Mouse (Mus musculus): ENCODE measurements around the gene Fmnl2.

DNA sequence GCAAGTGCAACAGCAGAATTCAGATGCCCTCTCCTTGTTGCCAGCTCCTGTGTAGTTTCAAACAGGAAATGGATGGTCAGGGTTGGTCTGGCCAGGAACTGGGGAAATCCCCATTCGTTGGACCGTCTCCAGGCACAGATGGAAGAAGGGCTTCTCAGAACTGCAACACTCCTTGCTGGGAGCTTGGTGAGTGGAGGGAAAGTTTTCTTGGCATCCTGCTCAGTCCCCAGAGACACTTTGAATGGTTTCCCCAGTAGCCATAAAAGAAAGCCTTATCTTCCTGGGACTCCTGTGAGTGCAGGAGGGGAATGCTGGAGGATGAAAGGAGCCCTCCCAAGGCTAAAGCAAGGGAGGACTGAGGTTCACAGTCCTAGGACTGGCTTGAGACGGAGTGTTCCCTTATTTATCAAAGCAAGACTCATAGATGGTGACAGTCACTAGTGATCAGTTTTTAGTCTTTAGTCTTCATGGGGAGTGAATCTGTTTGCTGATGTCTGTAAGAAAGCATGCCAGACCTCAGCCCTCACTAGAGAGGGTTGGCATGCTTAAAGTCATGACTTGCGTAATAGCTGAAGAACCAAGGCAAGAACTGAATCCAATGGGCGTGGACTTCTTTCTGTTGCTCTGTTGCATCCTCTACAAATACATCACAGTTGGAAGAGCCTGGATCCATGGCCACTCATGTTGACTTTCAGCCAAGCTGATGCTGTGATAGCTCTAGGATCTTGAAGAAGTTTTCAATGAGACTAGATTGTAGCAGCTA, 72.6 kb downstream of the Fmnl2 start:
- TF ChIP-seq CTCF (IDR thresholded peaks at IDR 0.05) = no peak
- no peak; the same call in 1 of the 2 replicates for TF ChIP-seq EP300 (IDR thresholded peaks at IDR 0.05)
